Mouse (Mus musculus): ENCODE results near the gene Ggta1. TPM values are rescaled to one million over a fixed set of nuclear protein-coding genes. Genes with fewer than 3 reads are reported as not detected.
"Not testable (repeated sequence)": the region's sequence is repeated elsewhere in the genome, so short reads cannot be mapped to it uniquely, and the experiment has no call there.

Ggta1 gene
- total RNA-seq, 1 experiment from 2014 or later, result 72.5 TPM

DNA sequence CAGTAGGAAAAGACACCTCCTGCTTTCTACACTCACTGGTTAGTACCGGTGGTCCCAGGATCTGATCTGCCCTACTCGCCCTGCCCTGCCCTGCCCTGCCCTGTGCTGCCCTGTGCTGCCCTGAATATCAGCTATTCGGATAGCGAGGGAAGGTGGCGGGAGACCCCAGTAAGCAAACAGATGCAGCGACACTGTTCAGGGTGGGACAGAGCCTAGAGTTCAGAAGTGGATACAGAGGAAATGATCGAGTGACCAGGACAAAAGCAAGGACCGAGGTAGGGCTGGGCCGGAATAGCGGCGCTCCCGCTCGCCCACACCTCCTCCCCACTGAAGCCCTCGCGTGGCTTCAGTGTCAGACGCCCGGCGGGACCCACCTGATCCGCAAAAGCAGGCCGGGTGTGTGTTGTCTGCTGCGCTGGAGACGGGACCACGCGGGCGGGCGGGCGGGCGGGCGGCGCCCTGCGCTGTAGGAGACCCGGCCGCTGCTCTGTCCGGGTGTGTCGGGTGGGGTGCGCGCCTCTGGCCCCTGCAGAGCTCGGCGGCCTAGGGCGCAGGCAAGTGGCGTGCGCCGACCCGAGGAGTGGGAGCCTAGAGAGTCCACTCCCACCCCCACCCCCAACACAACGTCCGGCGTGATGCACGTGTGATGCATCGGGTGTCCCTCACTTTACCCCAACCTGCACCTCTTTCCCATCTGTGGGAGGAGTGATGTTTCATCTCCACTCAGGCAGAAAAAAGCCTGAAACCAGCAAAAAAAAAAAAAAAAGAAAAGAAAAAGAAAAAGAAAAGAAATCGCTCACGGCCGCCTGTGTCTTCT lies 852 bp downstream of the Ggta1 start:
- ATAC-seq (replicated peaks; ENCODE audit: low read depth, poor library complexity, severe bottlenecking), result 0 out of 2 replicates have a peak, but pooled peaks have one; percentile 12

DNA sequence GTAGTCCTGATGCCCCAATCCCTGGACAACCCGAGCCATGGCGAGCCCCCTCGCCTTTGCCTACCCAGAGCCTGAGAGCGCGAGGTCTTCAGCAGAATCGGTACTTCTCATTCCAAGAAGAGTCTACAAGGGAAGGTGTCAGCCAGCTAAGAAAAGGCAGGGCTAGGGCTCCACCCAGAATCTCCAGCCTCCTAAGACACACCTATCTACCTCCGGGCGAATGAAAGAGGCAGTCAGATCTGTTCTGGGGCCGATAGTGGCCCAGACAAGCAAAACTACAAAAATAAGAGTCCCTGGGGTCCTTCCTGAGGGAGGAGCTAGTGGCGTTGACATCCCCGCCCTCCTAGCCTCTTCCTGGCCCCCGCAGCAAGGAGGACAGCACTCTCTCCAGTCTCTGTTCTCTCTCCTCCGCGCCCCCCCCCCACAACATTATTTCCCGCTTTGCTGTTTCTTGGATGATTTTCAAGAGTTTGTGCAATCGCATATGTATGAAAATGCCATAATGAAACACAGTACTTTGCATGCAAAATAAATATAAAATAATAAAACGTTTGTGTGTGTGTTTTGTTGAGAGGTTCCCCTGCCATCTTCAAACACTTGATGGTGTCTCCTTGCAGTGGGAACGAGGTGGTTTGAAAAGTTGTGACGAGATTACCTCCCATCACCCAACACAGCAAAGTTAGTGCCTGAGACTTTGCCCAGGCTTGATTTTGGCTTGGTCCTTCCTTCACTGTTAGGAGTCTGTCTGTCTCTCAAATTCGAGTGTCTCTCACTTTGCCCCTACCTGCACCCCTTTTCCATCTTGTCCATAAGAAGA lies 1.7 kb downstream of the Ggta1 start:
- peak; percentile 64 for ATAC-seq (replicated peaks; ENCODE audit: low read depth, poor library complexity, severe bottlenecking)

DNA sequence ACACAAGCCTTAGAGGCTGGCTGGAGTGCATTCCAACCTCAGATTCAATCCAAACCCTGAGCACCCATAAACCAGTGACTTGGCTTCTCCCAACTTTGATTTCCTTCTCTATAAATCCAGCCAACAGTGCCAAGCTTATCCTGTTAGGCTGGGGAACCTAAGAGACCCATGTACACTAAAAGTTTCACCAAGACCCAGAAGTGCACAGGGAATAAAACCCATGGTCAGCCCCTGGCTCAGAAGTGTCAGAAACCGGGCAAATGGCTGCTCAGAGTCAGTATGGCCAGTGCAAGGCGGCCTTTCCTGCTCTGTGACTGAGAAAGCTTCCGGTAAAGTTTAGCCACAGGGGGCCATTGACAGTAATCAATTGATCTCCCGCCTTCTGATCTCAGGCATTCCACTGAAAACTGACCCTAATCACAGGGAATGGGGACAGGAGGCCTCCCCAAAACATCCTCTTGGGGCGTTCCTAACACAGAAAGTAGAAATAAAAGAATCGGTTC lies 2.6 kb downstream of the Ggta1 start:
- ATAC-seq (replicated peaks; ENCODE audit: low read depth, poor library complexity, severe bottlenecking), result no peak

DNA sequence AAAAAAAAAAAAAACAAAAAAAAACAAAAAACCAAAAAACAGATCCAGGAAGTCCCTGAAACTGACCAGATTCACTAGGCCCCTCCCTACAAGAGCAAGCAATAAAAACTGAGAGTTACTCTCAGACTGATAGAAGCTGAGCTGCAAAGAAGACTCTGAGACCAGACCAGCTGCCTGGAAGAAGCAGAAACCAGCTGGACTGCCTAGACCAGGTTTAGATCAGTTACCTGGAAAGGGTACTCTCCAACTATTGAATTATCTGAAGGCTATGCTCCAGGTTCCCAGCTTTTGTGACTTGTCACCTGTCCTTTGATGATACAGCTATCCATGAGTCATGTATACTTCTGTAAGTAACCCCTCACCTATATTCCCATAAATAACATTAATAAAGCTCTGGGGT lies 3.7 kb downstream of the Ggta1 start:
- ATAC-seq (replicated peaks; ENCODE audit: low read depth, poor library complexity, severe bottlenecking), result no peak

DNA sequence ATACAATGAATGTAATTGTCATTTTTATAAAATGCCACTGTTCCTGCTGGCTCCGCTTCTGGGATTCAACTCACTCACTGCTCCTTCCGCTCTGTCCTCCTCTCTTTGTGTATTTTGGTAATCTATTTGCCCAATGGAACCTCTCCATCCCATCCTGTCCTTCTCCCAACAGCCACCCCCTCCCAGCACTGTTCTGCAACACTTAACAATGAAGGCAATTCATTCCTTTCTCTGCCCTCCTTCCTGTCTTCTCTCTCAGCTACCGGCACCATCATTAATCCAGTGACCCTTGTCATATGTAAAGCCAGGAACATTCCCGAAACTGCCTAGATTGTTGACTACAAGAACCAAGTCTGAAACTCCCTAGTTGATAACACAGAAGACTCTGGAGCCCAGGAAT lies 4.6 kb downstream of the Ggta1 start:
- no peak for ATAC-seq (replicated peaks; ENCODE audit: low read depth, poor library complexity, severe bottlenecking)

DNA sequence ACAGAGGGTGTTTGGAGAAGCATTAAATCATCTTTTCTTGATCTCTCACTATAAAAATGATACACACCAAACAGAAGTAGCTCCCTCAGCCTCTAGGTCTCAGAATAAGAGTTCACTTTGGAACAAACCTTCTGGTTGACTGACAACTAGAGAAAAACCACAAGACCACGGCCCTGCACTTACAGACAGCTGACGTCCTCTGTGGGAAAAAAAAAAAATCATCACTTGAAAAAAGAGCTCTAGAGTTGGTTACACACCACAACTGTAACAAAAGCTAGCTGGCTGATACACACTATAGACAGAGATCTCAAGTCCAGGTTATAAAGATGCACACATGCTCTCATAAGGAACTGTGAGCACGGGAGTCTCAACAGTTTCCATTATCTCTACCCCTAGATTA lies 9.3 kb downstream of the Ggta1 start:
- ATAC-seq (replicated peaks; ENCODE audit: low read depth, poor library complexity, severe bottlenecking), result peak; percentile 64

DNA sequence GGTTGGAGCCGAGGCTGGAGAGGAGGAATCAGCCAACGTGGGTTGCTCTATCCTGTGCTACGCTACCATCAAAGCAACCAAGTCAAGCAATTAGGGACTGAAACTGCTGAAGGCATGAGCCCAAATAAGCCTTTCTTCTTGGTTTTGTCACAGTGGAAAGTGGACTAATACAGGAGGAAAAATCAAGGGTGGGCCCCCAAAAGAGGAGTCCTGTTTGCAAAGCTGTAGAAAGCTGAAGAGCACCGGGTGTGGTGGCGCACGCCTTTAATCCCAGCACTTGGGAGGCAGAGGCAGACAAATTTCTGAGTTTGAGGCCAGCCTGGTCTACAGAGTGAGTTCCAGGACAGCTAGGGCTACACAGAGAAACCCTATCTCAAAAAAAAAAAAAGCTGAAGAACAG lies 10.3 kb downstream of the Ggta1 start:
- ATAC-seq (replicated peaks; ENCODE audit: low read depth, poor library complexity, severe bottlenecking), result not testable (repeated sequence)

DNA sequence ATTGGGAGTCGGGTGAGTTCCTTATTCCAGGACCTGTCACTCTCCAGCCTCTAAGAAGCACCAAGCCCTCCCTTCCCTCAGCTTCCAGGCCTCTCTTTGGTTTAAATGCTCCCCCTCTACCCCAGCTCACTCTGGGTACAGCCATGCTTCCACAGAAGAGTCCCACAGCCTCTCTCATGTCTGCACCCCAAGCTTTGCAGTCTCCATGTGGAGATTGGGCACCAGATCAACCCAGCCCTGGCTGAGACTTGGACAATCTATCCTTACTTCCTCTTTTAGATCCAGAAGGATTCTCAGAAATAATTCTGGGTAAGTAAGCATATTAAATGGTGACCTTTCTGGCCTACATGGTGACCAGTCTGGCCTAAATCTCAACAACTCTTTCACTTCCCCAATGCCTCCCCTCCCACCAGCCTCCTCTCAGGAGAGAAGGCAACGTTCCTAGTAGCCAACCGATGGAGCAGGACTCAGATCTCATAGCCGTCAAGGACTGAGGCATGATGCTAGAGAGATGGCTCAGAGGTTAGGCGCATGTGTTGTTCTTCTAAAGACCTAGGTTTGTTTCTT lies 11.5 kb downstream of the Ggta1 start:
- ATAC-seq (replicated peaks; ENCODE audit: low read depth, poor library complexity, severe bottlenecking), result 0 out of 2 replicates have a peak, but pooled peaks have one; percentile 7

DNA sequence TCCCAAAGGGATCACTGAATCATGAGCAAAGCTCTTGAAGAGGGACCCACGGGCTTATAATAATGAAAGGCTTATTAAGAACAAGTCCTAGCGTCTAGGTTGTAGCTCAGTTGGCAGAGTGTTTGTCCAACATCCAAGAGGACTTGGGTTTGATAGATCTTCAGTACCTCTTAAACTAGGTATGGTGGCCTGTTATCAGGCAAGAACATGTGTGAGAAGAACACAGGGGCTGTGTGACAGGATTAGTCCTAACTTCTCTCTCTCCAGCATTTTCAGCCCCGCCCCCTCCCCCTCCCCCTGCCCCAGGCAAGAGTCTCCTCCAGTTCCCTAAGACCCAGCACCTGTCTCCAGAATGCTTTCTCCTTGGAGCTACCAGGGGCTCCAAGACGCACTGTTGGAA lies 12.2 kb downstream of the Ggta1 start:
- ATAC-seq (replicated peaks; ENCODE audit: low read depth, poor library complexity, severe bottlenecking), result no peak

DNA sequence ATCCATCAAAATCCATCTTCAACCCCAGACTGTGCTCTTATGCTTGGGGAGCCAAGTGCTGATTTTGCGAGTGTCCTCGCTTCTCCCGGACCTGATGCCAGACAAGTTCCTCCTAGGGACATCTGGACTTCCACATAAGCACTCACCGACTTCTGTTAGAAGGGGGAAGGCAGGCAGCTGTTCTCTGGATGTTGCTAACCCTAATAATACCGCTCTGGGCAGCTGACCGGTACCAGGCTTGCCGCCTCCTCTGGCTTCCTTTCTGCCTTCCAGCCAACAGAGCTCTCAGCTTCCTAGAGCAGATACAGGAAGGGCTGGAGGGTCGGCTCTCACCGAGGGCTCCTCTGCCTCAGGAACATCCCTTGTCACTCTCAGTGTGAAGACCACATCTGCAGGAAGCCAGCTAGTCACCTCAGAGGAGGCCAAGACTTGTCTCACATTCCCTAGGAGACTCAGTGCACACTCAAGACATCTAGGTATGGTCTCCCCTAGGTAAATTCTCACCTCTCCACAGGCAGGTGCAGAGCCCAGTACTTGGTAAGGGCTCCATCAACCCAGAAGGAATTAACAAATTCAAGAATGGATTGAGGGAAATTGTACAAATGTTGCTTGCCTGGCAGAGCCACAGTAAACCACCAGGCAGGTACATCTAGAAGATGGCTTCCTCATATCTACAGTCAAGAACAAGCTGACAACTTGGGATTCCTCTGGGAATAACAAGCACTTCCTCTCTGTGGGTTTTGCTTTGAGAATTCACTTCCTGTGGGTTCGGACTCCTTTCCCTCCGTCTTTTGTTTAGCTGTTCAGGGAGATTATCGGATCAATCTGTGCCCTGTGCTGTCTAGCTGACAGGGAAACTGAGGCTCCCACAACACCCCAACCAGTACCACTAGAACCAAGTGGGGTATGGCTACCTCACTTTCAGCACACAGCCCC lies 13.1 kb downstream of the Ggta1 start:
- ATAC-seq (replicated peaks; ENCODE audit: low read depth, poor library complexity, severe bottlenecking), result no peak

DNA sequence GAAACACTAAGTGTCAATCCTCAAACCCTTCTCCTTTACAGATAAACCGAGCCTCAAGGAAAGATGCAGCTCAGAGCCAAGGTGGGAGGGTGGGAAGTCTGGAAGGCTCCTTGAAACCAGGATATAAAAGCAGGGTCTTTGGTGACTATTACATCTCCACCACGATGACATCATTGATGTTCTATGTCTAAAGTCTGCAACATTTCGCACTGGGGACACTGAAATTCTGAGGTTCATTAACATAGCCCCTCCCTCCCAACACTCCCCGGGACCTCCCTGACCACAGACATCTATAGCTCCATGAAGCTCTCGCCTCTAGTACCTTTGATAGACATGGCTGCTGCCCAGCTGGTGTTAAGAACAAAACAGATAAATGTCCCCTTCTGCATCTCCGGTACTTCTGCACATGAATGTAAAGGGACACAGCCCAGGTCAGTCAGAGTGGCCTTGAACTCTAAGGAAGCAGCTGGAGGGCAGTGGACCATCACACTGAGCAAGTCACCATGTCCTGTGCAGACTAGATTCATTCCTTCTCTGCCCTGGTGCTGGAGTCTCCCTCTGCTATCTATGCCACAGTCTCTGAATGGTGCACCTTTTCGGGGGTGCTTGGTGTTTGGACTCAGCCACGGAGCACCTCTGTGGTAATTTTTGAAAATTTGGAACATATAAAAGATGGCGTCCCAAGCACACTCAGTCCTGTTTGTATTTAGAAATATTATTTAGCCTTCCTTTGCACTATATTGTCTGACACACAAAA lies 13.9 kb downstream of the Ggta1 start:
- ATAC-seq (replicated peaks; ENCODE audit: low read depth, poor library complexity, severe bottlenecking), result no peak

DNA sequence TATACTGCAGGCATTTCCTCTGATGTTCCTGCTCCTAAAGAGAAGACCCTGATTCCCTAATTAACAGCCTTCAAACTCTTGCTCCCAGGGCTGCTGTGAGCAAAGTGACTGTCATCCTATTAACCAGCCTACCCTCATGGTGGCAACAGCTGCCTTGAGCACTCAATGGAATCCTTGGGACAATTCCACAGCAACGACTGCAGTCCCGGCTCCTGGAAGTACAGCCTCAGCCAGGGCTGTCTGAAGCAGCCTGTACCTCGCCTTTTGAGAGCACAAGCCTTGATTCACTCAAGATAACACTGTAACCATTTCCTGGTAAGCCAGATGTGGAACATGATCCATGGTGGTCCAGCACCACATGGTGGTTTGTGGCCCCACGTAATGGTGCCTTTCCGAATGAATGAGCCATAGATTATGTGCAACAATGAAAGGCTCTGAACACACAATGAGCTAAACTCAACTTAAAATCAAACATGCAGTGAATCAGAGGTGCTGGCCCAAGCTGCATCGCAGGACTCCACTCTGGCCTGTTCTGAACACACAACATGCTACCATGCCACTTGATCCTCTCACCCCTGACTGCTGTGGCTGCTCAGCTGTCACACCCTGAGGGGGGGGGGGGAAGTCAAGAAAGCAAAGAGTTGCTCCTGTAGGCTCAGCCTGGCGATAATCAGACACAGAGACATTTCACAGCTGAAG lies 14.7 kb downstream of the Ggta1 start:
- ATAC-seq (replicated peaks; ENCODE audit: low read depth, poor library complexity, severe bottlenecking), result no peak

DNA sequence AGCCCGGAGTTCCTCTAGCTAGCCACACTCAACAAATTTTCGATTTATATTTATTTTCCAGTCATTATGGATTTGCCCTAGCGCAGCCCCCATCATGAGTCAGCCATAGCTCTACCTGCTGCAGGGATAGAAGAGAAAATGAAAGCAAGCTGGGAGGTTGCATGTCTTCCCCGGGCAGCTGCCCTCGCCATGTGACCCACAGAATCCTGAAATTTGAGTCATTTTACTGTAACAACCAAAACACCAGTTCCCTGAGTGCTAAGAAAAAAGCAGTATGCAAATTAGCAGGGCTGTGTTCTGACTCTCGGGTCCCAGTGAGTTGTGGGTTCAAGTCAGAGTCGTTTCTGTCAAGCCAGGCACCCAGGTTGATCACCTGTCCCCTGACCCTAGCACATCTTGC lies 15.6 kb downstream of the Ggta1 start:
- ATAC-seq (replicated peaks; ENCODE audit: low read depth, poor library complexity, severe bottlenecking), result no peak

DNA sequence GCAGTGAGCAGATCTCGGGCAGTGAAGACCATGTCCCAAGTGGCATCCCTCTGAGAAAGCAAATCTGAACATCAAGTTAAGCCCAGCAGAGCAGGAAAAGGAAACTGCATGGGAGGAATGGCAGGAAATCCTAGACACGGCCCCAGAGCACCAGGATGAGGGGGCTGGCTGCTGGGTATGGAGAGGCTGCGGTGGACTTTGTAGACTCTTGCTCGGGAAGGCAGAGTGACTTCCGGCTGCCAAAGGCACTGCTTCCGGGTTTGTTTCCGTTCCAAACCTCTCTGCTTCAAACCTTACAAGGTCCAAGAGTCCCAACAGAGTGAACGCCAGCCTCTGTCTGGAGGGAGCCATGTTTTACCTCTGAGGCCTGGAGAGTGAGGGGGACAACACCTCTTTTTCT lies 16.2 kb downstream of the Ggta1 start:
- no peak for ATAC-seq (replicated peaks; ENCODE audit: low read depth, poor library complexity, severe bottlenecking)

DNA sequence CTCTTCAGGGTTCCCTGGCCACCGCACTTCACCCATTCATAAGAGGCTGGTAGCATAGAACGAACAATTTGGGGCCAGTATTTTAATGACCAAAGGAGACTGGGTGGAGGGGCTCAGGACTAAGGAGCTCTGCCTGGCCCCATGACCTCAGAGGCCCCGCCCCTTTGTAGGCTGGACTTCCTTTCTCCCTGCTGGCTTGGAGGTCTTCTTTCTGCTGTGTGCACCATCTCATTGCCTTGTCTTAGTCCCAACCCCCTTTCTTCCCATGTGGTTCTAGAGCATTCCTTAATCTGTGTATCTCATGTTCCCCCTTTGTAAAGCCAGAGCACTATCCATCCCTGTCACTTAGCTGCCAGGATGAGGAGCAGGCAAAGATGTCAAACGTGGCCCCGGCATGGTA lies 16.7 kb downstream of the Ggta1 start:
- no peak for ATAC-seq (replicated peaks; ENCODE audit: low read depth, poor library complexity, severe bottlenecking)

DNA sequence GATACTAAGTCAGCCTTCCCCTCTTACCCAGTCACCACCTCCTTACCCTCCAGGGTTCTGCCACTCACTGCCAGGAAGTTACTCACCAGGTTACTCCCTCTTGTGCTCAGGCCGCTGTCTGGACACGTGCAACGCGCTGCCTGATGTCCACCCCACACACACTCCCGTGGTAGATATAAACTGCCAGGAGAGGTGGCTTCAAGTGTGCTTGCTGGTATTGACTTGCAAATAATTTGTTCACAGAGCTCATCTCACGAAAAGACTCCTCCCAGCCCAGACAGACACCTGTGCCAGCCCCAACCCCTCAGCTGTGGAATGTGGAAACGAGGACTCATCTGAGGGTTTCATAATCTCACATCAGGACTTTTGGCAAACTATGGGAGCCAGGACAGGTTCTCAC lies 17.4 kb downstream of the Ggta1 start:
- no peak for ATAC-seq (replicated peaks; ENCODE audit: low read depth, poor library complexity, severe bottlenecking)

DNA sequence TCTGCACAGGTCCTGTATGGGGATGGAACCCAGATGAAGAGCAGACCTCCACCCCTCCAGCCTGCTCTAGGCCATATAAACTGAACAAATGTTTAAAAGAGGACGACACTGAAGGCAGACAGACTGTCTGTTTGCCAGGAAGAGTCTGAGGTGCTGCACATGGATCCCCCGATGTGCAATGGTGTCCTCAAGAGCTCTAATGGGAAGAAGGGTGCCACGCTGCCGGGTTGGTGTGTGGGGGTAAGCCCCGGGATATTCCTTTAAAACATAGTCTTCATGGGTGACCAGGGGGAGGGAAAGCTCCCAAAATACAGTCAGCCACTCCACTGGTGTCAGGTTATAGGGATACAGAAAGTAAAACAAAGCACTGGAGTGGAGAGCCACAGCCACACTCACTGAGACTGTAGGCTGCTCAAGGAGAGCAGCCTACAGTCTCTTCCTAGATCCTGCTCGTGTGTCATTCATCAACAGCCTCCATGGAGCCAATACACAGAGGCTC lies 18.2 kb downstream of the Ggta1 start:
- no peak for ATAC-seq (replicated peaks; ENCODE audit: low read depth, poor library complexity, severe bottlenecking)

Measured in common myeloid progenitor, adult 5-6 weeks (primary cell).